Mouse (Mus musculus) CD4-positive, CD25-positive, alpha-beta regulatory T cell, adult 4 months (primary cell): ENCODE data around the gene Rabgap1l. TPM values are rescaled to one million over a fixed set of nuclear protein-coding genes. Genes with fewer than 3 reads are reported as not detected.

ENCODE experiments used
- ATAC-seq: one replicate; pipeline ENCODE4 v1.8.0; 2017
- polyA plus RNA-seq, 2 experiments: library from polyadenylated mRNA; unstranded; fragments of 100-300 nt; shearing (Covaris generic); gene quantifications; one replicate each; pipeline ENCODE4 v1.2.1; 2017

Gene Rabgap1l
- polyA plus RNA-seq, 2 experiments from 2014 or later = 268 to 348 TPM

DNA sequence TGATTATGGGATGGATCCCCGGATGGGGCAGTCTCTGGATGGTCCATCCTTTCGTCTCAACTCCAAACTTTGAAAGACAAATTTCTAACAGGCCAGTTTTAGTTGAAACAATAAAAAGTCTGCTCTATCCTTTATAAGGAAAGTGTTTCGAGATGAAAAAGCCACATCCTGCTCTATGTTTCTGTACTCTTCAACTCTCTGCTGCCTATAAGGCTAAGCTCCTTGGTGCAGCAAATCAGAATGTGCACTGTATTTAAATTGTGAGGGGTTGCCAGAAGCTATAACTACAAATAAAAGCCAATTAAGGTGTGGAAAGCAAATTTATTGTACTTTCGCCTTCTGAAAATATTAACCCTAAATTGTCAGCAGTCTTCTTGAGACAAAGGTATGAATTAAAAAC, 198.9 kb downstream of the Rabgap1l start:
- no peak for ATAC-seq

DNA sequence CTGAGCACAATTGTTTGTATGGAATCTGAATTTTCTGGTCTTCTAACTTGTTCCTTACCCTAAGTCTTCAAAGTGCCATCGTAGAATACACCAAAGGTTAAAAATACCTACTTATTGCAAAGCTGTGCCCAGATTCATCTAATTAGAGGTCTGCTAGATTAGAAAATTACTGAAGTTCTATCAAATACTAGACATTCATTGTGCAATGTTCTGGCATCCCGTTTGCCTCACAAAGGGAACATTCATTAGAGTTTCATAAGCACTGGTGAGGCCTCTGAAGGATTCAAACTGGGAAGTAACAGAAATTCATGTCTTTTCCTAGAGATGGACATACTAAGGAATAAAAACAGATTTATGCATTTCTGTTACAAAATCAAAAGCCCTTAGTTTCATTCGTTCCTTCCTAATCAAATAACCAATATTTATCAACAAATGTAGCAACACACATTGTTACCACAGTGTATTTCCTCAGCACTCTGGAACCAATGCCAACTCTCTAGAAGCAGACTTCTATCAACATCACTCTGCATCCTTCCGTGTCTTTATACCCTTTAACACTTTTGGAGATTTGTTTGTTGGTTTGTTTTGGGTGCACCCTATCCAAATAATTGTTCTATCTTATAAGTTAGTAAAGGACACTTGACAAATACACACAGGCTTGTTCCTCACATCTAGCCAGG, 204.0 kb downstream of the Rabgap1l start:
- ATAC-seq = no peak

GRCm38 (mm10) chr1:160579309-160580233, 213.4 kb downstream of the Rabgap1l start:
- ATAC-seq = no peak

DNA sequence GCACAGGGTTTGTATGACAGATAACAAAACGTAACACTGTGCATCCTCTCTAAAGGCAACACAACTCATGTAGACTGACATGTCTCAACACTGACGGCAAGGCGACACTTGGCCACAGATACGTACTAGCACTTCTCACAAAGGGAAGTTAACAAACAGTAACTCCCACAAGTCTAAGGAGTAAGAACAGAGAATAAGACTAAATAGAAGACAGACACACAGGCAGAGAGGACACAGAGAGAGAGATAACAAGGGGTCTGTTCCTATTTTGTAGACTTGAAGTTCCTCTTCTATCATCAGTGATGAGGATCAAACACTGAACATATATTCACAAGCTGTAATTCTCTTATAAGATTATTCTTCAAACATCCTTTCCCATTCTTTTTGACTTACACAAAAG, 216.9 kb downstream of the Rabgap1l start:
- no peak for ATAC-seq

GRCm38 (mm10) chr1:160574039-160574438, 219.0 kb downstream of the Rabgap1l start:
- no peak for ATAC-seq

- ATAC-seq = no peak
These were observed 226.6 kb downstream of the Rabgap1l start for GRCm38 (mm10) chr1:160566458-160566857.

DNA sequence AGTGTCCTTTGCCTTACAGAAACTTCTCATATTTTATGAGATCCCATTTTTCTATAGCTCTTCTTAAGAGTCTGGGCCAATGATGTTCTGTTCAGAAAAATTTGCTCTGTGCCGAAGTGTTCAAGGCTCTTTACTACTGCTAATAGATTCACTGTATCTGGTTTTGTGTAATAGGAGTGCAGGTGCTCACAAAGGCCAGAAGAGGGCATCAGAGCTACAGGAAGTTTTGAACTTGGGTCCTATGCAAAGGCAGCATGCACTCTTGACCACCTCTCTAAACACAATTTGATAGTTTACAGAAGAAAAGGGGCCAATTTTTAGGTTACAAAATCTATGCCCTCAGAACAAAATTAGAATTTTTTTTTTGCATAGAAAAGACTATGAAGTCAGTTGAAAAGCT, 231.6 kb downstream of the Rabgap1l start:
- ATAC-seq = no peak

DNA sequence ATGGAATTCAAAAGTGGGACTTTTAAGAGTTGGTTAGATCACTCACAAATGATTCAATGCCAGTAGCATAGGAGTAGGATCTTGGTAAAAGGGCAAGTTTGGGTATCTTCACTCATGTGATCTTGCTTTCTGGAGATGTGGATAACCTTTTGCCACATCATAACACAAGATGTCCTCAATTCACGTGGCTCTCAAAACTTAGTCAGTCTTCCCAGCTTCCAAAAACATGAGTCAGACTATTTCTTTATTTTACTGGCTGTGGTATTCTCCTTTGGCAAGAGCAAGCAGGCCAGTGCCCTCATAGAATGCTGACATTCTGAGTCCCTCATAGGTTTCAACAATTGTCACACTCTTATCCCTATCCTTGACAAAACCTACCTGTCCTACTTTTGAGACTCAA, 242.4 kb downstream of the Rabgap1l start:
- no peak for ATAC-seq

DNA sequence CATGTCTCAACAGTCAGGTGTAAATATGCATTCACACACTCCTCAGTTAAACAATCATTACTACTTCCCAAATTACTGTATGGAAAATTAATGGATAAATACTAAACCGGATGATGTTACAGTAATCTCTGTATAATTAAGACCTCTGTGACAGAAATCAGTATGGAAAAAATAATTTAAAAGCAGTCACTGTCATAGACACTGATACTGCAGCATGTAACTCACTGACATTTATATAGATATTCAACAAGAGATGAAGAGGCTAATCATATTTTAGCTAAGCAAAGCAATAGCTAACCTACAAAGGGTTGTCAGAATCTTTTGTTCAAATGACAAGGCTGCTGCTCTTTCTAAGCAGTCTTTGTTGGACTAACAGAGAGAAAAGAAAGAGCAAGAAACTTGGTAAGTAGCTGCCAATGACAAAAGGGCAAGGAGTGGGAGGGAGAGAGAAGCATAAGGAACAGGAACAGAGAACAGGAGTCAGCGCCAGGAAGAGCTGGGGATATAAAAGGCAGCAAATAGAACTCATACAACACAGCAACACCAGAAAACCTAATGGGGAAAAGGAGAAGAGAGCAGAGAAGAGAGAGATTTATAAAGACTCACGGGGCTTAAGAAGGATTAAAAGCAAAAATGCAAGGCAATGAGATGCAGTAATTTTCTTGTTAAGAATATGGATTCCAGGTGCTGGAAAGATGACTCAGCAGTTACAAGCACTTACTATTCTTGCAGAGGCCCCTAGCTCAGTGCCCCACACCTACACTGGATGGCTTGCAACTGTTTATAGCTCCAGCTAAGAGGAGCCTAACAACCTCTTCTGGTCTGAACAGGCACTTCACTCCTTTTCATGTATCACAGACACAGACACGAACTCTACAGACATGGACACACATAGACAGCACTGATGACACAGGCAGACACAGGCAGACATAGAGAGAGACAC, 244.8 kb downstream of the Rabgap1l start:
- ATAC-seq = no peak

- no peak for ATAC-seq
These were observed 257.4 kb downstream of the Rabgap1l start for GRCm38 (mm10) chr1:160535649-160536048.

- ATAC-seq = no peak
These were observed 258.3 kb downstream of the Rabgap1l start for GRCm38 (mm10) chr1:160534571-160535335.

DNA sequence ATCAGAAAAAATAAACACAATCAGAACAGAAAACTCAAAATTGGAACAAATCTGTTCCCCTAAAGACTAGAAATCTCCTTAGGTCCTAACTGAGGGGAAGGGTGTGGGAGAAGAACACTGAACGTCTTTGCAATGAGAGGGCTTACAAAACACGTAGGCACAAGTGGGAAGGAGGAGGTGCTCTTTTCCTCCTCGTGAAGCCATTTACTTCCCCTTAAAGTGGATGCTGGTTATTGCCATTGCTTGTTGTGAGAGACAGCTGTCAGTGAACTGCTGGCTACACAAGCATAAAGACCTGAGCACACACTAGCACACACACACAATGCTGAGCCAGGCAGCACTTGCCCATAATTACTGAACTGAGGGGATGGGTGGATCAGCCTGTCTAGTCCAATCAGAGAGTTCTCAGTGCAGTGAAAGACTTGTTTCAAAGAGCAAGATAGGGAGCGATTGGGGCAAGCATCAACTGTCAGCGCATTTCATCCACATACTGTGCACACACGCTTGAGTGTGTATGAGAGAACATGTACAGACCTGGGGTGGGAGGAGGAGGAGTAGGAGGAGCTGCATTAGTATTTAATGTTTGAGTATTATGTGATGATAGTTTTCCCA, 259.7 kb downstream of the Rabgap1l start:
- no peak for ATAC-seq

- no peak for ATAC-seq
These were observed 261.6 kb downstream of the Rabgap1l start for GRCm38 (mm10) chr1:160531402-160531801.

DNA sequence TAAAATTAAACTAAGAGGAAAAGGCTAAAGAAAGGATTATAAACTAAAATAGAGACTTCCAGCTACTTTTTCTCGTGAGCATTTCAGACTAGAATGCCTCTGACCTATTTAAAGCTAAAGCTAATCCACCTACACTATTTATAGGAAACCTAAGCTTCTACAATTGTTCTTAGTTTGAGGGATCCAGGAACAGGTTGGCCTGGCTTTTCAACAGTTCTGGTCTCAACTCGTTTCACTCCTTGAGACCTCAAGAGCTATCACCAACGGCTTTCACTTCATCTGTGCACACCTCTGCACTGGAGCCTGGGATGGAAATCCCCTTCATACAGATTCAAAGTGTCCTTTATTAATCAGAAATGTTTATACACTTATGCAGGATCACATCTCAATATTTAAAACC, 271.1 kb downstream of the Rabgap1l start:
- no peak for ATAC-seq

DNA sequence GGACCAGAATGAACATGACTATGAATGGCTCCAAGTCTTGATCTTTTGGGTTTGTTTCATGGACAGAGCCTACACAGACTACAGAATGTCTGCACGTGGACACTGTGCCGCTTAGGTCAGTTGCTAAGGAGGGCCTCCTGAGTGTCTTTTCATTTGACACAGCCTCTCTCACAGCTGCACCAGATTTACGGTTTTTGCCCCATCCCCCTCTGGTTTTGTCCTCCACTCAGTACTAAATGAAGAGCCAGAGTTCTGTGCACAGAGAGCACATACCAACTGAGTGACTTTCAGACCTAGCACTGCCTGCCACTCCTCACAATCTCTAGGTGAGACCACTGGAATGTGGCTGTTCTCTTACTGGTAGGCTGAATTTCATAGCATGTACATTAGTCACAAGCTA, 272.3 kb downstream of the Rabgap1l start:
- ATAC-seq = no peak

DNA sequence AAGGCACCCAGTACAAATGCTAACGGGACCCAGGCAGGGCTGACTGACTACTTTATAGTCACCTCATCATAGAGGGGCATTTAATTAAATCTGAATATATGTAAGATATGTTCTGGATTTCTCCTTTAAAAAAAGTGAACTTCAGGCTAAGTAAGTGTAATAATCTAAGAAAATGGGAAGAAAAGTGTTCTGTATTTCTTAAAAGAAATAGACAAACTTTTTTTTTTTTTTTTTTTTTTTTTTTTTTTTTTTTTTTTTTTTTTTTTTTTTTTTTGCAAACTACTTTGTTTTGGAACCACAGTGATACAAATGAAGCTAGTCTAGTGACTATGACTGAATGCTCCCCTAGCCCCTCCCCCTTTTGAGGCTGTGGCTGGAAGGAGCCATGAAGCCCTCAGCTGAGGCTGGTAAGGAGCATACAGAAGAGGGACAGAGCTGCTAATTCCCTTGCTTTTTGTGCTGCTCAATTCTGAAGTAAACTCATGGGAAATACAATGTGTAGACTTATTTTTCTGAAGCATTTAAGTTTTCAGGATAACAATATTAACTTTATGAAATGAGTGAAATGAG, 273.0 kb downstream of the Rabgap1l start:
- no peak for ATAC-seq

DNA sequence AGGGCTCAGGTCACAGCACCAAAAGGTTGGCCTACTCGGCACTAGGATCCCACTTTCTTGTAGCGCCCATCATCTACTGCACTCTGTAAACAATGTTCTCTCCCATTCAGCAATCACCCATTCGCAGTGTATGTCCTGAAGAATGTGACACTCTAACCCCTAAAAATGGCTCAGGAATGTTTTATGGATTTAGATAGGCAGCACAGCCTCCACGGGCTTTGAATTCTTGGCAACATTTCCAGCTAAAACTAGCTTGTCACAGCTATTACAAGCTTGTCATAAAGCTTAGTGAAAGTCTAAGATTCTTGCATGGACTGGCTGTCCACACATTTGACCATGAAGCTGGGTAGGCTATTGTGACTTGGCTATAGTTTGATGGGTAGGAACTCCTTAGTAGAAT, 274.5 kb downstream of the Rabgap1l start:
- no peak for ATAC-seq

DNA sequence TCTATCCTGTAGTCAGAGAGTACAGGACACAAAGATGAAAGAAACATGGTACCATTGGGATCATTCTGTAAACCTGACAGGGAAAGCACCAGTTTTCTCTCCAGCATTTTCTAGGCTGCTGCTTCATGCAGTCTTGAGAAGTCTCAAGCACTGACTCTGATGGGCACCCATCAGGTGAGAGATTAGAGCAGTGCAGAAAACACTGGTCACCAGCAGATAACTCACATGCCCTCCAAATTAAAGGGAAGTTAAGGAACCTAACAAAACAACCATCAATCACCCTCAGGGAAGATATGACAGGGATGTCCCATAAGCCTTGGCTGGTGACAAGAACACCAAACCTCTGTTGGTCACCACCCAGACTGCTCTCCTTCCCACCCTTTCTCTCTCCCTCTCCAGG, 285.2 kb downstream of the Rabgap1l start:
- ATAC-seq = no peak

DNA sequence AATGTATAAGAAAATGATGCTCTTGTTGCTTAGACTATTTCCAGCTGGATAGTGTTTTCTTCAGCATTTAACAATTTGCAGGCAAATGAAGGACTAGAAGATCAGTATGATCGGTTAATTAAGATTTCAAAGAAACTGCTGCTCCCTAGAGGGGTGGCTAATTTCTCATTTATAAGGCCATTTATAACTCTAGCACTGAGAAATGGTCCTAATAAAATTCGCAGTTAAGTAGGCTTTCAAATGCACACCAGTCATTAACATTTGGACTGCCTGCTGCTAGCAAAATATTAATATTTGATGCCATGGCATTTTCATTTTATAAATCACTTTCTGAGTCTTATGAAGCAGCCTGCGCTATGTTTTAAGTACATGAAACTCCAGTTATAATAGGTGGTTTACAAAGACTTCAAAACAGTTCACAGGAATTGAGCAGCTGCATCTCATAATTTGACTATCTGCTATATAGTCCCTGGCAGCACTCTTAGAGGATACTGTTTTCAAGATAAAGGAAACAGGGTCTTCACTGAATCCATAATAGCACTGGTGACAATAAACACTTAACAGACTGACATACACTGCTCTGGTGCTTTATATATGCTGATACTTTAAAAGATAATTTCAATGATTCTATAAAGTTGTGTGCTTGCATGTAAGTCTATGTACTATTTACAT, 296.0 kb downstream of the Rabgap1l start:
- no peak for ATAC-seq

DNA sequence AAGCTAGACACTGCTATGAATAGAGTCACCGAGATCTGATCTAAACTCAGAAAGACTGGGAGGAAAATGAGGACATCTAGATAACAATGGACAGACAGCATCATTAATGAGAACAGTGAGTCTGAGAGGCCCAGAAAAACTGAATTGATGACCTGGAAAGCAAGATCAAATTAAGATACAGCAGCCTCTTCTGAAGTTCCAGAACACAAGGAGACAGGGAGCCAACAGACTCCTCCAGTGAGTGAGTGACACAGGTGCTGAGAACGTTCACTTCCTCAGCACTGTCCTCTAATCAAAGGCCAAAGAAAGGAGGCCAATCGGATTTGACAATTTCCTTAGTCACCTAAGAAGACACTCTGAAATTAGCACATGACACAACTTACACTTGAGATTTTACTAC, 307.3 kb downstream of the Rabgap1l start:
- no peak for ATAC-seq

DNA sequence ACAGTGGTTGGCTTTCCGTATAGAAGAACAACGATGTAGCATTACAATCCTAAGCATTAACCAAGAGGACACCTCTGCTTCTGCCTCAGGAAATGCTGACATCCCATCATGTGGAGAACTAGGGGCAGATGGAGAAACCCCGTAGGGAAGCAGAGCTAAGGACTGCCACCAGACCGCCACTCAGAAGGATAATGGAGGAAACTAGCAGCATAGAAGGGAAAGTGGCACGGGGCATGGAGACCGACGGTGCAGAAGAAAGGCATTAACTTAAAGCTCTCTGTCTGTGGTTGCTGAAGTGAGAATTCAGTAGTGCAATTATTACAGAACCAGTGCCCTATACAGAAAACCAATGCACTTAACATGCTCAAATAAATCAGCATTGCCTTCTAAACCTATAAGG, 308.0 kb downstream of the Rabgap1l start:
- ATAC-seq = no peak
